Mouse (Mus musculus): Measurements from ENCODE around the gene Csf1.

Gene Csf1

DNA sequence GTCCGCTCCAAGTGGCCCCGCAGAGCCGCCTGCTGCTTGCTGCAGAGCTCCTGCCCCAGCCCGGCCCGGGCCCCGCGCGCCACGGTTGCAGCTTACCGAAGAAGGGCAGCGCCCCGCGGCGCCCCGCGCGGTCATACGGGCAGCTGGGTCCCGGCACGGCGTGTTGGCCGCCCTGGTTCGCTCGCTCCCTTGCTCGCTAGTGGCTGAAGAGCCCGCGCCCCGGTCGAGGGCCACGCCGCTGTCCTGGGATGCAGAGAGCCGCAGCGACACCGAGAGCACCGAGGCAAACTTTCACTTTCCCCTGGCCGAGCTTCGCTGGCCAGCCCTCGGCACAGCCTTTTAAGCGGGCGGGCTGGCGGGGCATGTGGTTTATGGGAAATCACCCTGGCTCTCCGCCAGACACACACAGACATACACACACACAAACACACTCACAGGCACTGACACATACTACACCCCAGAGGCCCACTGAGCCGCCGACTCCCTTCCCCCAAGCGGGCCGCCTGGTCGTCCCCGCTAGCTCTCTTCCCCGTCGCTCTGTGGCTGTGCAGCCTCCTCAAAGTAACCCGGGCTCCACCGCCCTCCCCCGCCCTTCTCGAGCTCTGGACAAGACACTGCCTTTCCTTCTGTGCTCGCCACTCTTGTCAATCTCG is at the start of gene Csf1:
Csf1 (minus strand) TSS at position 541 of the 653 bp plus-strand sequence.
- peak; percentile 99 for DNase-seq

DNA sequence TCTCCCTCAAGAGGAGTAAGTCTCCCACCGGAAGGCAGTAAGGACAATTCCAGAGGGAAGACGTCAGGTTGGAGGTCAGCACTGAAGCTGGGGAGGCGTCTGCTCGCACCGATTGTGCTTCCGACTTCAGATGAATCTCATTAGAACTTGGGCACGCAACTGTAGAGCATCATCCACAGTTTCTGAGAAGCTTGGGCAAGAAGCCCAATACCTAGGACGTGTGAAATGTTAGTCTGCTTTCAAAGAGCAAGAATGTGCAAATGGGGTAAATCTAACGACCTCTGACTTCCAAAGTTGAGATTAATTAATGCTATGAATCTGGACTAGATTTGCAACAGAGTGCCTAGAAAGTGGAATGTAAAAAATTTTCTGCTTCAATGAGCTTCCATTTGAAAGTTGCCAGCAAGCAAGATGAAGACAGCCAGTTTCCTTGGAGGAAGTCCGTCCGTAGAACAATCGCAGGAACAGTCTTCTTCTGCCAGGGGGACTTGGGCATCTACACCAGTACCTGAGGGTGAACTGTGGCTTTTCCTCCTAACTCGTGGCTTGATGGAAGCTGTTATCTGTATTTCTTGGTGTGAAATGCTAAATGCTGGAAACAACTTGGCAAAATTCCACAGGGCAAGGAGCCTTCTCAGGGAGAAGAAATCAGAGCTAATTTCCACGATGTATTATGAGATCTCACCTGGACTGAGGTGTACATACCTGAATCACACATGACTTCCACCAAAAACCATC is 47.9 kb upstream of the Csf1 start:
- peak; percentile 89 for DNase-seq

DNA sequence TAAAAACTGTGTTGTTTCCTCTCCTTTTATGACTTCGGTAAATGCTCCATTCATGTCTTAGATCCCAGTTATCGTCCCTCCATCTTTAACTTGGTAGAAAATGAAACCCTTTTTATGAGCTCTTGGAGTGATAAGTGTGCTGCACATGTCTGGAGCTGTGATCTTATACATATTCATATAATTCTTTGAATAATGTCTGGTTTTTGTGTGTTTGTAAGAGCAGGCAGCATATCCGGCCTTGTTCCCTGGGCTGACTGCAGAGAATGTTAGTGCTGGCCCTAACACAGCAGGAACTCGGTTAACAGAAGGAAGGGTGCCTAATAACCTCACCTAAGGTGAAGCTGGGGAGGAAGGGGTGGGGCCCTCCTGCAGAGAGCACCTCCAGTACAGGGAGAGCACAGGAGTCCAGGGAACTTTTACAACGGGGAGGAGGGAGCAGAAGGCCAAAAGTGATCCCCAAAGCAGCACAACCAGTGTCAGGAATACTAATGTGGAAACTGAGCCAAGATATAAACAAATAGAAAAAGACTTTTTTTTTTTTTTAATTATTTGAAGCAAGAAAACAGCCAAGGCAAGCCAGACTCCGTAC is 47.2 kb upstream of the Csf1 start:
- DNase-seq: peak; percentile 96

DNA sequence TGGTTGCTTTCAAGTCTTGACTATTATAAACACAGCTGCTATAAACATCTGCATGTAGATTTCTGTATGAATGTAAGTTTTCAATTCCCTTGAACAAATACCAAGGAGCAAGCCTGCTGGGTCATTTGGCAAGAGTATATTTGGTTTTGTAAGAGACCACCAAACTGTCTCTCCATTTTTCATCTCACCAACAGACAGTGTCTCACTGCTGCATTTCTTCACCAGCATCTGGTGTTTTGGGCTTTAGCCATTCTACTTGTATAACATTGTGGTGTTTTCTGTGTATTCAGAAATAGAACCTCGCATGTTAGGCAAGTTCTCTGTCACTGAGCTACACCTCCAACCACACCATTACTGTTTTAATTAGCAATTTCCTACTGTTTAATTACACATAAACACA is 46.6 kb upstream of the Csf1 start:
- no peak for DNase-seq

DNA sequence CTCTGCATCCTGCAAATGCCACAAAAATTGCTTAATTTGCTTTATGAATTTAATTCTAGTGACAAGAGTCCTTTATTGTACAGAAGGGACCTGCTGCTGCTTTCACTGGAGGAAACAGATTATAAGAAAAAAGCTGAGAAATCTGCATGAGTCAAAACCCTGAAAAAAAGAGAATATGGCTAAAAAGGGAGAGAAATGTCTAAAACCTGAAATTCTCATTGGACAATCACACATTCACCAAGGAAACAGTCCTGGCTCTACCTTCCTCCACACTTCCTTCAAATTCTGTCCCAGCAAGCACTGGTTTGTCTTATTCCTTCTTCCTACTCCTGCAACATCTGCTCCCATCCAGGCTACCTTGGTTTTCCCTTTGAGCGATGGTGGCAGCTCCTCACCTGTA is 44.5 kb upstream of the Csf1 start:
- DNase-seq: no peak

DNA sequence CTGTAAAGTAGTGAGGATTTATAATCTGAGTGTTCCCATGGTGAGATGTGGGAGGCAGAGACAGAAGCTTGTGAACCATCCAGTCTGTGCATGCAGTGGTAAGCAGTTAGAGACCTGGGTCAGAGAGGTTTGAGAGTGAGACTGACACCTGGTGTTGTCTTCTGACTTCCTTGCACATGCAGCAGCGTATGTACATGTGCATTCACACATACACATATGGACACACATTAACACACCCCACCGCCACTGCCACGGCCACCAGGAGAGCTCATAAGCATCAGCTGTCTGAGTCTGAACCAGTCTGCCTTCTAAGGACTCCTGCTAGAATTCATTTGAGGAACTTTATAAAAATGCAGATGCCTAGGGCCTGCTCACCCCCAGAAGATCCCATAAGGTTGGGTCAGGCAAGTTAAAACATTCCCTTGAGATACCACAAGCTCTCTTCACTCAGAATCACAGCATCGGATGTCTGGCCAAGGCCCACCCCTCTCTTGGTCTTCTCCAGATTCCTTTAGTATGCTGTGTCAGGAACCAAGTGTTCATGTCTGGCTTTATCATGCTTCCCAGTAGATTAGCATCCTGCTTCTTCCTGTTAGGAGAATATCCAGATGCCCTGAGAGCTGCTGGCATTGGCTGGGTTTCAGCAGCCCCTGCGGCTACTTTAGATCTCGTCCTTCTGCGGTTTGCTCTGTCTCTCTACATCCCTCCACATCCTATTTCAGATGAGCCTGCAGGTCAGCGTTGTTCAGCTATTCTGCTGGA is 42.1 kb upstream of the Csf1 start:
- DNase-seq: peak; percentile 81

DNA sequence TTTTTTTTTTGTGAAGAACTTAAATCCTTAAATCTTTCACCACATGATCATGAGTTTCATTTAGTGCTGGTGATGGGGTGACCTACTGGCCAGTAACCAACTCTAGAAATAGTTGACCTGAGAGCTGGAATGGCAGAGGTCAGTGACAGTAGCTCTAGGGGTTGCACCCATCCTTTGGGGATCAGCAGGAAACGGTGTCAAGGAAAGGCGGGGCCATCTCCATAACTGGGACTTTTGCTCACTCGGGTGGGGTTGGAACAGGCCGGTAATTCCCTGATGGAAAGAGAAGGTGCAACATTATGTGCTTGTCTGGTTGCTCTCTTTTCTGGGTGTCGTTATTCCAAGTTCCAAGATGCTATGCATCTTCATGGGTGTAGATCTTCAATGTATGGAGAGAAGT is 38.7 kb upstream of the Csf1 start:
- peak; percentile 97 for DNase-seq

DNA sequence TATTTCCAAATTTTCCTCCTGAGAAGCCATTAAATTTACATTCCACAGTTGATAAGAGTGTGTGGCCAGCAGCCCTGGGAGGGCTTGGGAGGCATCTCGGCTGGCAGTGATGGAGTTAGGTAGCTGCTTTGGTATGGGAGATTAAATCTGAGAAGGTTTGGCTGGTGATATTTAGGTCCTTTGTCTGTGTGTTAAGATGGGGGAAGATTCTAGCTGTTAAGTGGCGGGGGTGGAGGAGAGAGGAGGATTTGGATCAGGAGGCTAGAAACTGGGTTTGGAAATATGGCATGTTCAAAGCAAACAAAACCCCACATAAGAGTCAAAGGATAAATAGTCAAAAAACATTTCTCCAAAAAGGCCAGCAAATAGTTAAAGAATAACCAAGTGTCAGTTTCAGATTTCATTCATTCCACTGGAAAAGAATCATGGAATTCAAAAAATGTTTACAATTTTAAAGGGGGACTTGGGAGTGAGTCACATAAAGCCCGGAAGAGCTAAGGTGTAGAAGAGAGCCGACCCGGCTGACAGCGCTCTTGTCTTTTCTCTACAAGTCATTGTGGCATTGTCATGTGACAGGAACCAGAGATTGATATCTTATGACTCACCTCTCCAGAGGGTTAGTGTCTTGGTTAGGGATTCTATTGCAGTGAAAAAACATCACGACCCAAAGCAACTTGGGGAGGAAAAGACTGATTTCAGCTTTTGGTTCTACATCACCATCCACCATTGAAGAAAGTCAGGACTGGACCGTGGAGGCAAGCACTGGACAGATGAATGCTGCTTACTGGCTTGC is 36.1 kb upstream of the Csf1 start:
- DNase-seq: no peak

DNA sequence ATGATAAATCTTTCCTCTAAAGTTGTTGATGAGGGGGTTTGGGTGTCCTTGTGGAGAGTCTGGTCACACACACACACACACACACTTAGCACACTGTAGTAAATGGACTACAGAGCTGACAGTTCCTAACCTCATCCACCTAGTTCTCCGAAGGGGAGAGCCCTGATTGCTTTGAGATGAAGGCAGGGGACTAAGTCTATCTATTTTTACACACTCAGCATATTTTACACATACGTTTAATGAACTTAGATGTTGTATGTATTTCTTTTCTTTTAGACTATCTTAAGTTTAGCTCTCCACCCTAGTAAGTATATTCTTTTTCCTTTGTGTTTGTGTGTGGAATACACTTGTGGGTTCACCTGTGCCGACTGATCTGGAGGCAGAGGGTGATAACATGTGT is 34.6 kb upstream of the Csf1 start:
- DNase-seq: no peak

DNA sequence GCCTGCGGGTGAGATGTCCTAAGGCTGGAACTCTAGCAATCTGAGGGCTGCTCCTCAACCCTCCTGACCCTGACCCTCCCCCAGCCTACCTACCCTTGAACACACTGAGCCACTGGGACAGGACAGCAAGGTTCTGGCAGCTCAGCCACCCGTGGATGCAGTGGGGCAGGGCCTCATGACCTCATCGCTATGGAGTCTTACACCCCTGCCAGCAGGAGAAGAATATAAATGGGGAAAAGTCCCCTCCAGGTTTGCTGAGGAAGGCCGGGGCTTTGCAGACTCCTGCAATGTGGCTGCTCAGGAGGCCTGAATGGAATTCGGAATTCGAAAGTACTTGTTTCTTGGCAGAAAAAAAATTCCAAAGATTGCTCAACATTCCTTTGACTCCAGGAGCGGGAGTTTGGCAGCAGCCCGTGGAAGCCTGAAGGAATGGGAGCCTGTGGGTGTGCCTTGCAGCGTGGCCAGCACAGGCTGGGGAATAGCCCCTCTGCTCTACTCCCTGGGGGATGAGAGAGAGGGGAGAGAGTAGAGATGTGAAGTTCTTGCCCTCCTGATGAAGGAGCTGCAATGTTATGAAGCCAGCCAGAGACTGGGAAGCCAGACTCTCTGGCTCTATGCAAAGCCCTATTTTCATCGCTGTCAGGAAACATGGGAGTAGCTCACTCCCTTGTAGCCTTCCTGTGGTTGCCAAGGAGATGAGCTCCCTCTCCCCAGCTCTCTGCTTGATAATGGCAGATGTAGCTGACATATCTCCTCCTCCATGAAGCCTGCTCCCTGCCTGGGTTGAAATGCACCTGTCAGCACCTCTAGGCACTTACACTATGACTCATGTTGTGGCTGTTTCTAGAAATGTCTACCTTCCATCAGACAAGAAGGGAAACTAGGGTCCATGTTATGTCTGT is 33.3 kb upstream of the Csf1 start:
- peak; percentile 98 for DNase-seq

DNA sequence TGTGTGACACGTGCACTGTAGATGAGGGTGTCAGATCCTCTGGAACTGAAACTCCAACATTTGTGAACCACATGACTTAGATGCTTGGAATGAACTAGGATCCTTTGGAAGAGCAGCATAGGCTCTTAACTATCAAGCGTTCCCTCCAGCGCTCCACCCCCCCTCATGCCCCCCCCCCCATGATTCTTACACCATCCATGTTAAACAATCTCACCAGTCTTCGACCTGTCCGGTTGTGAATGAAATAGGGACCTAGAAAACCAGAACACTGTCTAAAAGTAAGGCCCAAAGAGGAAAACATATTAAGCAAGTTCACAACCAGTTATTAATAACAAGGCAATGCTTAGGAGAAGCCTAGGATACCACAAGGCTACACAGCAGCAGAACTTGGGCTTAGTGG is 32.5 kb upstream of the Csf1 start:
- DNase-seq: no peak

DNA sequence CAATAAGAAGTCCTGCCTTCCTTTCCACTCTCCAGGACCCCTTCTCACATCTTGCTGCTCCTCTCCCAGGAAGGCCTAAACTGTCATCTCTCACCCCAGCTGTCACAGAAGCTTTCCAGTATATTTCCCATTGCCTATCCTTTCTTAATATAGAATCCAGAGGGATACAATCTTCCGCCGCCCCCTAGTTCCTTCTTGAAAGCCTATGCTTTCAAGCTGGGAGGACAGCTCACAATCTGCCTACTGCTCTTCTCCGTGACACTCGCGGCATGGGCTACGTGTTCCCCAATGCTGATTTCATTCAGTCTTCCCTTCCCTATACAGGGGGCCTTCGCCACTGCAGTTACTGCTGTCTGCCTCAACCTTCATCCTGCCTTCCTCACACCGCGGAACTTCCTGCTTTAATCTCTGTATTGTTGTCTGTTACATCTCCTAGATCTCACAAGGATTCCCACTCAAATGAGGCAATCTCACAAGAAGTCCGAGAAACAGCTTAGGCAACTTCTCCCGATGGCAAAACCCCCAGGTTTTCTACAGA is 30.6 kb upstream of the Csf1 start:
- DNase-seq: no peak

DNA sequence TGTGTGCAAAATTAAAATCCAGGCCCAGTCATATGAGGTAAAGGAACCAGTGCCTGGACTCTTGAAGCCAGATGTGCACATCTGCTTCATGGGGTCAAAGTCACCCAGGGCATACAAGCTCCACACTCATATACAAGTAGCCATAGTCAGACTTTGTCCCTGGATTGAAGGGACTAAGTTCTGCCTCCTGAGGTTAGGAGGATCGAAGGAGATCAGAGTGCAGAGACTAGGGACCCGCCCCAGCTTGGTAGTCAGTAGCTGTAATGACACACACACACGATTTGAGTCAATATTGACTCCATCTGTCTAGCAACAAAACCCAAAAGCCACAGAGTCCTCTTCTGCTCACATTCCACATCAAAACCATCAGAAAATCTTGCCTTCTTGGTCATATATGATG is 30.0 kb upstream of the Csf1 start:
- DNase-seq: no peak

DNA sequence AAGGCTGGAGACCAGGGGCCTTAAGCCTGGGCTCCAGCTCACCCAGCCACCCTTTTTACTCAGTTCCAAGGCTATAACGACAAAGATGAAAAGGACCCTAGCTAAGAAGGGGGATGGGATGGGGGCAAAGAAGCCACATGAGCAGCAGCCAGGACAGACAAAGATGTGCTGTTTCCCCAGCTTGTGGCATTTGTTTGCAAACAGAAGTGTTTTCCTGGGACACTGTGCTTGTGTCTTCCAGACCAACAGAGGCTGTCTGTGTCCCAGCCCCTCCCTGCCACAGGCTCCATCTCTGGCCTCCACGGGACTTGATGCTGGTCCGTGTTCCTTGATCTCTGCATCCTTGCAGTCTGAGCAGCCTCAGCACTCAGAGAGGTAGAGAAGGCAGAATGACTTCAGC is 28.6 kb upstream of the Csf1 start:
- DNase-seq: no peak

DNA sequence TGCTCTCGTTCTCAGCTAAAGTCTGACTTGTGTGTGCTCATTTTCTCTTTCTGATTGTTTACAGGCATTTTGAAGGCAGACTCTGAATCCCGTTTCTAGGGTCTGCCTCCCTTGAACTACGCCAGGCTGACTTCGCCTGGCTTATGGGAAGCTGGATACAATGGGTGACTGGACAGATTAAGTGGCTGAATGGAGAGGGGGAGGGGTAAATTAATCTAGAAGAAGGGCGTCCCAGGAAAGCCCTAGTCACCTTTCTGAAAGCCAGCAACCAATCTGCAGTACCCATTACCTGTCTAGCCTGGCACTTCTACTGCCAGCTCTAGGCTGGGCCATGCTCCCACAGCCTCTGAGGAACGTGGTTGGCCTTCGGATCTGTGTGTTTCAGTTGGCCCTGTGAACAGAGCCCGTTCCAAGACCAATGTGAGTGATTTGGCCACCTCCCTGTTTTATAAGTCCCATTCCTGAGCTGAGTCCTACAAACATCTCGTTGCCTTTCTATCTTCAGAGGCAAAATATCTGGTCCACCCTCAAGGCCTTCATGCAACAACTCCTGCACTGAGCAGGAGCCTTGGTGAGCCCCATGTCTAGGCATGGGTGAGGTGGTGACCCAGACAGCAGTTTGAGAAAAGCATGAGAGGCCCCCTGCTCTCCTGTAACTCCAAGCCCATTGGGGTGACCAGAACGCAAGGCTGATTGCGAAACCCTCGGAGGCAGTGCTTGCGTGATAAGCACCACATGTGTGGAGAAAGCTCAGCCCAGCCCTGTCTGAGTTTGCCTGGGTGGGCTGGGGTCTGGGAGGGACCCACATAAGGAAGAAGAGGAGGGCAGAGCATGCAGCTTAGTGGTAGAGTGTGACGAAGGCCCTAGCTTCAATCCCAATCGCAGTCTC is 27.6 kb upstream of the Csf1 start:
- DNase-seq: peak; percentile 97

DNA sequence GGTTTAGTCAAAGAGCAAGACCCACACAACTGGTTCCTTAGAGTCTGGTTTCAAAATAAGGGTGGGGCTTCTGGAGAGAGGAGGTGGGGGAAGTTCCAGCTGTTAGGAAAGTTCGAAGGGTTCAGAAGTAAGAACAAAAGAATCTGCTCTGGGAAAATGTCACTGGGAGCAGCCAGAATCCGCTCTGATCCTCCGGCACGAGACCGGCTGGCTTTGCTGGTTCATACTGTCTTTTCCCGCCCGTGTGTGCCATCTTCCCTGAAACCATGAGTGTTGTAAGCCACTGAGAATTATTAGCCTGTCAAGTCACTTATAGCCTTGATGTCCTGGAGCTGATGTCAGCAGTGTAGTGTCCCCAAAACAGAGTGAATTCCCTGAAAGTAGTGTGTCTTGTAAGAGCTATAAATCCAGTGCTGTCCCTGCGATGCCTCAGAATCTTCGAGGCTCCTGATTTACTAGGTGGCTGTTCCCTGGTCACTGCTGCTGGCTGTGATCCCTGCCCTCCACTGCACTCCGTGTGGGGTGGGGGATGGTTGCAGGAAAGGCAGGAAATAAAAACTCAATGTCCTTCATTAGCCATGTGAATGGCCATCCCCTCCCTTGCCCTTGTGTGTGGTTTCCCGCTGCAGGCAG is 26.8 kb upstream of the Csf1 start:
- DNase-seq: peak; percentile 96

DNA sequence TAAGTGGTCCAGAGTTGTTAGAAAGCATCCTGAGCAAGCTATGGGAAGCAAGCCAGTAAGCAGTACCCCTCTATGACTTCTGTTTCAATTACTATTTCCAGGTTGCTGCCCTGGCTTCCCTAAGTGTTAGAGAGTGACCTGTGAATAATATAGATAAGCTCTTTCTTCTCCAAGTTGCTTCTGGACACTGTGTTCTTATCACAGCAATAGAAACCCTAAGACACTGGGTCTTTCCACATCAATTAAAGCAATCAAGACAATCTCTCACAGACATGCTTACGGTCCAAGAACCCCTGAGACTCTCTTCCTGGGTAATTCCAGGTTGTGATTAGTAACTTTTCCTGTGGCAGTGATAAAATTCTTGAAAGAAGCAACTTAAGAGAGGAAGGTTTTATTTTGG is 26.1 kb upstream of the Csf1 start:
- DNase-seq: no peak

DNA sequence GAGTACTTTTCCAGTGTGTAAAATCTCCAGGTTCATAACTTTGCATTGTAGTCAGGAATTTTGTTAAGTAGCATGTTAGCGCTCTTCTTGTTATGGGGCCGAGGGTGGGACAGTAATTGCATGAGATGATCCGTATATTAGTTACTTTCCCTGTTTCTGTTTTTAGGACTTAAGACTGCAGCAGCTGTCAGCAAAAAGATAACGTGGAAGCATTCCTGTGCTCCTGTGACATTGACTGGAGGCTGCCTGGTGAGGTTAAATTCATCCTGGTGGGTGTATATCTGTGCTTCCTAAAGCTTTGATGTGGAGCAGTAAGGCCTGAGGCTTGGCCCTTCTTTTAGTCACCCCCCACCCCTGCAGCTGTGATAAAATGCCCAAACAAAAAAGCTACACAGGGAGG is 25.3 kb upstream of the Csf1 start:
- DNase-seq: no peak

DNA sequence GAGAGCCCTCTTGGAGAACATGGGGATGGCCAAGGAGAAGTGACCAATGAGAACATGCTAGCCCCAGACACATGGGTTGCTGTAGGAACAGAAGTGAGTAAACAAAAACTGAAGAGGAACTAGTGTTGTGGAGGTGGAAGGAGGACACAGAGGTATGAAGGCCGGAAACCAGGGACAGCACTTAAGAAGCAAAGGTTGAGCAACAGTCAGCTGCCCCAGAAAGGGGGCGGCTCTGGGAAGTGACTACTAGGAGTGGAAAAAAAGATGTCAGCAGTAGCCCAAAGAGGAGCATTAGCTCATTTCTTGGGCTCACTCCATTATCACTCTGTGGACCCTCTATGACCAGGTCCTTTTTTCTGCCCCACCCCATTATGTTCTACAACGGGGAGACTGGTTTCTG is 23.0 kb upstream of the Csf1 start:
- no peak for DNase-seq

DNA sequence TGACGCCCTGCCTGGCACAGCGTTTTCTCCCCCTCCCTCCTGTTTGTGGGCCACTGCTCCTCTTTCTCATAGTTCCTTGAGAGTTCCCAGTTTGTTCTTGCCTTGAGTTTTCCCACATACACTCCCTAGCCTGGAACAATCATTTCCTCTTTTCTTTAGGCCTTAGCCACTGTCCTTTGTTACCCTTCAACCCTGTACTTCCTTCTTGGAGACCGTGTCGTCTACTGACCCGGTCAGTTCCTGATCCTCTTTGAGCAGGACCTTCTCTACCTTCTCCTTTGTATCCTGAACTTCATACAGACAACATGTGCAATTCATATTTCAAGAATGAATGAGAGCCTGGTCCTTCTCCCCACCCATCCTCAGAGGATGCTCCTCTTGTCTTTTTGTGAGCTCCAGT is 21.0 kb upstream of the Csf1 start:
- DNase-seq: peak; percentile 93
